Mouse (Mus musculus) small intestine, adult 2 months (tissue): ENCODE results near the gene Tubb5.

Experiments used
- CTCF ChIP-seq: fragments of 200-500 bp; IDR thresholded peaks from 2 replicates; pipeline ENCODE4 v1.5.1; 2012; ENCODE audit warnings: low read depth, mild to moderate bottlenecking, control low read depth, inconsistent platforms, low read length, moderate library complexity, mixed read lengths; ENCODE audit not compliant: insufficient replicate concordance, insufficient read length; ENCODE audit errors: extremely low read depth
- POLR2A ChIP-seq: fragments of 200-500 bp; IDR thresholded peaks from 2 replicates; pipeline ENCODE4 v1.6.1; 2012; ENCODE audit warnings: low read depth, mild to moderate bottlenecking, control low read depth, inconsistent platforms, low read length, moderate library complexity

GRCm38 (mm10) chr17:35848112-35848511 is 10.0 kb upstream of the Tubb5 start:
- 0 out of 2 replicates have a peak, but pooled peaks have one; percentile 28 for TF ChIP-seq CTCF
- TF ChIP-seq POLR2A, result no peak
